Mouse (Mus musculus) hindbrain, embryonic 10.5 days (tissue): ENCODE results near the gene Tanc1. TPM values are rescaled to one million over a fixed set of nuclear protein-coding genes. Genes with fewer than 3 reads are reported as not detected.

Source experiments
- DNase-seq: peaks from one replicate; pipeline ENCODE4 v3.0.0-alpha.2; 2017; ENCODE audit warnings: low spot score
- H3K27ac ChIP-seq: fragments of 300-500 bp; sonication (generic); 2 replicates; pipeline ENCODE4 v1.5.1; 2016; ENCODE audit warnings: mild to moderate bottlenecking, moderate library complexity
- H3K27me3 ChIP-seq: fragments of 300-500 bp; sonication (generic); 2 replicates; pipeline ENCODE4 v1.6.1; 2016; ENCODE audit warnings: mild to moderate bottlenecking; ENCODE audit not compliant: poor library complexity, insufficient read depth, severe bottlenecking
- H3K36me3 ChIP-seq: fragments of 300-500 bp; sonication (generic); 2 replicates; pipeline ENCODE4 v1.6.1; 2016; ENCODE audit warnings: mild to moderate bottlenecking, moderate library complexity
- H3K4me1 ChIP-seq: fragments of 300-500 bp; sonication (generic); replicated peaks from 2 replicates; pipeline ENCODE4 v1.6.1; 2016; ENCODE audit warnings: mild to moderate bottlenecking
- H3K4me3 ChIP-seq: fragments of 300-500 bp; sonication (generic); 2 replicates; pipeline ENCODE4 v1.5.1; 2016; ENCODE audit warnings: mild to moderate bottlenecking, moderate library complexity
- H3K9me3 ChIP-seq: fragments of 300-500 bp; sonication (generic); 2 replicates; pipeline ENCODE4 v1.6.1; 2016; ENCODE audit warnings: mild to moderate bottlenecking, moderate library complexity
- WGBS: fragments of 180-500 bp; shearing (Covaris S2); methylation state at CpG from one replicate; pipeline ENCODE4 v1.1.7; 2016; 5-methylcytosine and 5-hydroxymethylcytosine counted together
- polyA plus RNA-seq: library from polyadenylated mRNA; unstranded; fragments of >200 nt; fragmentation: Nextera tagmentation; extraction: Ambion mirVana; gene quantifications from 2 replicates; pipeline ENCODE4 v1.2.1, GENCODE M21; 2016

Gene Tanc1
- polyA plus RNA-seq, 1 experiment from 2014 or later: 15.9 TPM

DNA sequence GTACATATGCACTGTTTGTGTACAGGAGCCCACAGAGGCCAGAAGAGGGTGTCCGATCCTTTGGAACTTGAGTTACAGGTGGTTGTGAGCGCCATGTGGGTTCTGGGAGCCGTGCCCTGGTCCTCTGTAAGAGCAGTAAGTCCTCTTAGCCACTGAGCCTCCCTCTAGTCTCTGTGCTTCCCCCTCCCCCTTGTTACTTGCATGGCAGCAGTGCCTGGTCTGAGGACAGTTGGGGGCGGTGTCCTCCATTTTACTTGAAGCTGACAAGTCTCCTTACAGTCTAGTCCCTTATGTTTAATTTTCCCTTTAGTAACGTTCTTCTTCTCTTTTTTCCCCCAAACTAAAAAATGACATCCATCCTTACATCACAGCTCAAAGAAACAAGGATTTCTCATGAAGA is 8.8 kb downstream of the Tanc1 start:
- Histone ChIP-seq H3K4me1 (peaks cover 8% of the 10 kb centered on the region), H3K27me3 (0 out of 2 replicates have a peak, but pooled peaks cover 3% of the 10 kb centered on the region), H3K4me3 (no peak overlapping the region), H3K36me3 (no peaks in the 10 kb centered on the region), H3K9me3 (no peaks in the 10 kb centered on the region), H3K27ac (no peak overlapping the region)
- 81% methylated on average over 5 of the region's 5 CpGs for WGBS
- DNase-seq: no peak

DNA sequence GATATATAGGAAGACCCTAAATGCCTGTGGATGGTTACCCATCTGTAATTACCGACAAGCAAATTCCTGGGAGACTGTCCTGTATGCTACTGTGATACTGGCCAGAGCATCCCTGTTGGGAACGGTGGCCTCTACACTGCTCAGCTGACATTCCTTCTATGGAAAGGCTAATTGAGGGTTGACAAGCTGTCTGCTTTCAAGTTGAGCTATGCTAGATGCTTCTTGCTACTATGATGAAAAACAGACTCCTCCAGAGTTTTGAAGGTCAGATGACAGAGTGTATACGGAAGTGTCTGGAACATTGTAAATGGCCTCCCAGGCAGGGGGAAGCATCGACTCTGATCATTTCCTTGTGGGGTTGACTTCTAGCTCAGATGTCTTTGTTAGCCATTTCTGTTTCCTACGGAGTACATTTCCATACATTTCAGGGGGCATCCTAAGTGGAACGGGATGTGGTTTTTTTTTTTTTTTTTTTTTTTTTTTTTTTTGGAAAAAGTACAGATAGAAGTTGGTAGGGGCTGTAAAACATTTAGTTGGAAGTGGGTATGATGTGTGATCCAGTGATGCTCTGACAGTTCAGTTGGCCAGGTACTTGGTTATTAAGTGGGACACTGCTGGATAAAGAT is 10.8 kb downstream of the Tanc1 start:
- Histone ChIP-seq H3K27me3 (no peaks in the 10 kb centered on the region), H3K27ac (no peak overlapping the region), H3K4me1 (peaks cover 10% of the 10 kb centered on the region), H3K9me3 (no peaks in the 10 kb centered on the region), H3K36me3 (no peaks in the 10 kb centered on the region), H3K4me3 (no peak overlapping the region)
- no peak for DNase-seq
- WGBS: 54% methylated on average over 6 of the region's 6 CpGs

GRCm38 (mm10) chr2:59623858-59624257 is 12.0 kb downstream of the Tanc1 start:
- no peak for DNase-seq
- Histone ChIP-seq H3K9me3 (no peaks in the 10 kb centered on the region), H3K27me3 (no peaks in the 10 kb centered on the region), H3K27ac (no peak overlapping the region), H3K4me3 (no peak overlapping the region), H3K36me3 (no peaks in the 10 kb centered on the region), H3K4me1 (peaks cover 20% of the 10 kb centered on the region)
- 77% methylated on average over 5 of the region's 5 CpGs for WGBS

DNA sequence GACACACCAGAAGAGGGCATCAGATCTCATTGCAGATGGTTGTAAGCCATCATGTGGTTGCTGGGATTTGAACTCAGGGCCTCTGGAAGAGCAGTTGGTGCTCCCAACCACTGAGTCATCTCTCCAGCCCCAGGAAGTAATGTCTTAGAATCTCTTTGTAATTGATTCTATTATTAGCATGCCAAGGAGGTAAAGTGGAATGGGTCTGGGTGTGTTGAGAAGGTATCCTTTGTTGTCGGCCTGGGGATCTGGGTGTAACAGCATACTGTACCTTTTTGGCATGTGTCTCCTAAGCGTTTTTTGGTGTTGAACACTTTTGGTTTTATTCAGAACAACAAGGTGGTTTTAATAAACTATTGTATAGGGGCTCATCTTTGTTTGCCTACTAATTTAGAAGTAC is 13.6 kb downstream of the Tanc1 start:
- Histone ChIP-seq H3K27ac (no peak overlapping the region), H3K9me3 (no peaks in the 10 kb centered on the region), H3K4me1 (peaks cover 20% of the 10 kb centered on the region), H3K36me3 (no peaks in the 10 kb centered on the region), H3K4me3 (no peak overlapping the region), H3K27me3 (no peaks in the 10 kb centered on the region)
- DNase-seq: no peak
- WGBS: 94% methylated on average over 2 of the region's 2 CpGs

- H3K9me3 ChIP-seq: no peaks in the 10 kb centered on the region
- H3K4me3 ChIP-seq: no peak overlapping the region
- no peaks in the 10 kb centered on the region for H3K27me3 ChIP-seq
- 85% methylated on average over 8 of the region's 8 CpGs for WGBS
- no peaks in the 10 kb centered on the region for H3K36me3 ChIP-seq
- peaks cover 20% of the 10 kb centered on the region for H3K4me1 ChIP-seq
- H3K27ac ChIP-seq: no peak overlapping the region
- DNase-seq: no peak
Measured at GRCm38 (mm10) chr2:59625927-59626326, 14.1 kb downstream of the Tanc1 start.

DNA sequence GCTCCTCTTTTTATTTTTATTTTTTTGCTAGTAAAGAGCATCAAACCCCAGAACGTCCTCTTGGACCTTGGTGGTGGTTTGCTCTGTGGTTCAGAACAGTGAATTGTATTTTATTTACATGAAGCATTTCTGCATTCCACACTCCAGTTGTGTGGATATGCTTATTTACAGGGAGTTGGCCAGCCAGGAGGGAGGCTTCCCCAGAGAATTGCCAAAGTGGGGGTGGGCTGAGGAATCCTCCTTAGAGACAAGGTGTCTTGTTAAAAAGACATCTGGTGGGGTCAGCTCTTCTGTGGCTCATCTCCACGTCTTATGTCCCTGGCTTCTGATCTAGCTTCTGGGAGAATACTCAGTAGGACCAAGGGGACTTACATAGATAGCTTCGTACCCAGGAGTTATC is 14.6 kb downstream of the Tanc1 start:
- no peak overlapping the region for H3K4me3 ChIP-seq
- no peaks in the 10 kb centered on the region for H3K27me3 ChIP-seq
- no peak overlapping the region for H3K27ac ChIP-seq
- peaks cover 20% of the 10 kb centered on the region for H3K4me1 ChIP-seq
- WGBS: 75% methylated on average over 3 of the region's 3 CpGs
- H3K36me3 ChIP-seq: no peaks in the 10 kb centered on the region
- DNase-seq: no peak
- no peaks in the 10 kb centered on the region for H3K9me3 ChIP-seq

- H3K9me3 ChIP-seq: no peaks in the 10 kb centered on the region
- no peak for DNase-seq
- 23% methylated on average over 1 of the region's 1 CpGs for WGBS
Measured at GRCm38 (mm10) chr2:59627502-59627901, 15.7 kb downstream of the Tanc1 start.

DNA sequence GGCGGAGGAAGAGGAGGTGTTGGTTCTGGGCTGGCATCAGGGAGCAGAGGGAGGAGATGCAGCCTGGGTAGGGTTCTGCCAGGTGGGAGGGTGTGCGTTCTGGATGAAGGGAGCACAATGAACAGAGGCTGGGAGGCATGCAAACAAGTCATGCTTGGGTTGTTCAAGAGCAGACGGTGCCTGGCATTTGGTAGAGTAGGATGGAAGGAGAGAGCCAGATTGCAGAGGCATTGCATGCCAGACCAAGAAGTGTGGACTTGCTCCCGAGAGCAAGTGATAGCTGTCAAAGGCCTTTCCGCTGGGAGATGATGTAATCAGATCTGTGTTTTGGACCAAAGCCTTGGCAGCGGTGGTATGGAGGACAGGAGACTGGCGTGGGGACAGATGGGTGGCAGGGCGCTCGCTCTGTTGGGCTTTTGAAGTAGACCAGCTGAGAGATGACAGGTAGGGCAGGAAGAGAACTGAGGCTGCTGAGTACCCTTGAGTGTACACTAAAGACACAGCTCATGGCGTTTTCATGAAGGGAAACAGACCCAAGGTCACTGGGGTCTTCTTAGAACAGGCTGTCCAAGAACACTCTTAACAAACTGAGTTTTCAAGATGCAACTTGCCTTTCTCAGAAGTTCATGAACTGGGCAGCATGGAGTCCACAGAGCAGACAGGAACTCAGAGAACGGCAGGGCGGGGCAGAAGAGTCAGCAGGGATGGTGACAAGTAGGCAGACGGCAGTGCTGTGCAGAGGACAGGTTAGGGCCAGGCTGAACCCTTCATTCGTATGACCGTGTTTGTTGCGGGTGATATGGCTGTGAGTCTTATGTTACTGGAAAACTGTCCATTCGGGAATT is 16.4 kb downstream of the Tanc1 start:
- no peak for DNase-seq
- no peaks in the 10 kb centered on the region for H3K9me3 ChIP-seq
- H3K27ac ChIP-seq: peak overlapping the region; percentile 23; the same call in 1 of the 2 replicates
- no peak overlapping the region for H3K4me3 ChIP-seq
- no peaks in the 10 kb centered on the region for H3K36me3 ChIP-seq
- WGBS: 81% methylated on average over 17 of the region's 17 CpGs
- peaks cover 15% of the 10 kb centered on the region for H3K4me1 ChIP-seq
- H3K27me3 ChIP-seq: no peaks in the 10 kb centered on the region

More at GRCm38 (mm10) chr2:59627502-59627901, 15.7 kb downstream of the Tanc1 start:
- Histone ChIP-seq H3K4me1 (peaks cover 17% of the 10 kb centered on the region), H3K4me3 (no peak overlapping the region), H3K27me3 (no peaks in the 10 kb centered on the region), H3K36me3 (no peaks in the 10 kb centered on the region), H3K27ac (peak overlapping the region; percentile 23; the same call in 1 of the 2 replicates)

- DNase-seq: no peak
- no peaks in the 10 kb centered on the region for H3K27me3 ChIP-seq
- H3K4me1 ChIP-seq: peaks cover 15% of the 10 kb centered on the region
- H3K9me3 ChIP-seq: no peaks in the 10 kb centered on the region
- H3K4me3 ChIP-seq: no peak overlapping the region
- no peaks in the 10 kb centered on the region for H3K36me3 ChIP-seq
- WGBS: 77% methylated on average over 4 of the region's 4 CpGs
- H3K27ac ChIP-seq: no peak overlapping the region
Measured at GRCm38 (mm10) chr2:59629829-59630228, 18.0 kb downstream of the Tanc1 start.

DNA sequence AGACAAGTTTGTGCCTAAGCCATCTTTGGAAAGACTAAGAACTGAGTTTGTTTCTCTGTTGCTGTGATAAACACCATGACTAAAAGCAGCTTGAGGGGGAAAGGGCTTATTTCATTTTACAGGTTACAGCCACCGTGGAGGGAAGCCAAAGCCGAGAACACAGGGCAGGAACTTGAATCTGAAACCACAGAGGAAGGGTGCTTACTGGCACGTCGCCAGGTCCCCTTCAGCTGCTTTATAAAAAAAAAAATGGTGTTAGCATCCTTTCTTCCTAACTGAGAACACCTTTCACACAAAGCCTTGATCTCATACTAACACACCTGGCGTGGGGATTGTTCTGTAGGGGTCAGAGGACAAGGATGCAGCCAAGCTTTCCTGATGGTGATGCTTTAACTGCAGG is 19.6 kb downstream of the Tanc1 start:
- DNase-seq: no peak
- H3K4me3 ChIP-seq: no peak overlapping the region
- H3K4me1 ChIP-seq: peaks cover 15% of the 10 kb centered on the region
- H3K27me3 ChIP-seq: no peaks in the 10 kb centered on the region
- H3K9me3 ChIP-seq: no peaks in the 10 kb centered on the region; the same call in 1 of the 2 replicates
- H3K36me3 ChIP-seq: 0 out of 2 replicates have a peak, but pooled peaks cover 5% of the 10 kb centered on the region
- H3K27ac ChIP-seq: no peak overlapping the region
- WGBS: 82% methylated on average over 5 of the region's 5 CpGs

DNA sequence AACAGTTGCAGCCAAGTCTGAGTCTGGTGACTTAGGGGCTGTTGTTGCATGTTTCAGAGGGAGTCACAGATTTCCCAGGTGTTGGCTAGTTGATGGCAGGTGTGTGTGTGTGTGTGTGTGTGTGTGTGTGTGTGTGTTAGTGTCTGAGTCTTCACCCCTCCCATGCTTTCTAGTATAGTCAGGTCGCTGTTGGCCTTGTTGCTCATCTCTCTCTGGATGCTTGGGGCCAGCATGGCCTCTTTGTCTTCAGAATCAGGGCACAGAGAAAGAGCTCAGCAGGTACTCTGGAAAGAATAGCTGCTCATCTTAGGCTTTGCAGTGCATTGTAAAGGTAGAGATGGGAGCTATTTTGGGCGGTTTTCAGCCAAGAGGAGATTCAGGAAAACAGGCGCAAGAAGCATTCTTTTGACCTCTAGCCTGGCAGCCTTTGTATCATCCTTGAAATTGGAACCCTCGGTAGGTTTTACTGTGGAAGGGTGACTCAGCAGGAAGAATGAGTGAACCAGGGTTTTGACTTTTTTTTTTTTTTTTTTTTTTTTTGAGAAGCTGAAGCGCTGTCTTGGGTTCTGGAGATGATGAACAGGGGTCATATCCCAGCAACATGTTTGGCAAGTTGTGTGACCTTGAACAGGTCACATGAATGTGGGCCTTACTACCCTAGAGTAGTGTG is 22.1 kb downstream of the Tanc1 start:
- Histone ChIP-seq H3K36me3 (0 out of 2 replicates have a peak, but pooled peaks cover 5% of the 10 kb centered on the region), H3K27me3 (no peaks in the 10 kb centered on the region), H3K27ac (no peak overlapping the region), H3K4me3 (no peak overlapping the region), H3K9me3 (no peaks in the 10 kb centered on the region; the same call in 1 of the 2 replicates), H3K4me1 (no peaks in the 10 kb centered on the region; the same call in 1 of the 2 replicates)
- WGBS: 45% methylated on average over 5 of the region's 5 CpGs
- DNase-seq: no peak

GRCm38 (mm10) chr2:59637040-59637785 is 25.4 kb downstream of the Tanc1 start:
- WGBS: 93% methylated on average over 18 of the region's 18 CpGs
- H3K36me3 ChIP-seq: 0 out of 2 replicates have a peak, but pooled peaks cover 5% of the 10 kb centered on the region

More at GRCm38 (mm10) chr2:59637040-59637785, 25.4 kb downstream of the Tanc1 start:
- no peaks in the 10 kb centered on the region for H3K27me3 ChIP-seq
- no peaks in the 10 kb centered on the region; the same call in 1 of the 2 replicates for H3K9me3 ChIP-seq
- no peaks in the 10 kb centered on the region for H3K4me1 ChIP-seq
- no peak for DNase-seq
- H3K4me3 ChIP-seq: no peak overlapping the region
- H3K27ac ChIP-seq: no peak overlapping the region
